Mouse (Mus musculus) heart, postnatal 0 days (tissue): ENCODE results near the gene Rps19bp1.
A peak's percentile ranks its signal among the peaks of the same experiment; 100 is the strongest.

Experiments
- CTCF ChIP-seq: IDR thresholded peaks from 2 replicates; pipeline ENCODE4 v1.5.1; 2016; ENCODE audit warnings: antibody characterized with exemption, control low read depth, low read depth
- EP300 ChIP-seq: IDR thresholded peaks from 2 replicates; pipeline ENCODE4 v1.6.1; 2016; ENCODE audit warnings: antibody characterized with exemption, low read depth

DNA sequence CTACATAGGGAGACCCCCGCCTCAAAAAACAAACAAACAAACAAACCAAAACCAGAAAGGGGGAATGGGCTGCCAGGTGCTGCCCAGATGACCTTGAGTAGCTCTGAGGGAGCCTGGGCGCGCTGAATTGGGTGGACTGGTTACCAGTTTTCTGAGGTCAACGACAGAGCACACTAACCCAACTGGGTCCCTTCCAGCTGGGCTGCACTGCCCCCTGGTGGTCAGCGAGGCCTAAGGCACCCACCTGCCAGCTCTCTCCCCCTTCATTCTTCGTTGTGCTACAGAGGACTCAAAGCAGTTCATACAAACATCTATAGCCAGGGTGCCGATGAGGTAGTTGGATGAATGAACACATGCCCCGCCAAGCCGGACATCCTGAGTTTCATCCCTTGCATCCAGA is 38.9 kb downstream of the Rps19bp1 start:
- TF ChIP-seq EP300: no peak
- peak; percentile 84 for TF ChIP-seq CTCF
